Mouse (Mus musculus): Measurements from ENCODE around the gene Pxk. TPM values are rescaled to one million over a fixed set of nuclear protein-coding genes. Genes with fewer than 3 reads are reported as not detected.
"Not testable (repeated sequence)": the region's sequence is repeated elsewhere in the genome, so short reads cannot be mapped to it uniquely, and the experiment has no call there.

The Pxk gene
- polyA plus RNA-seq, 1 experiment from 2014 or later, result 15.7 TPM

- peaks cover 21% of the 10 kb centered on the region for H3K36me3 ChIP-seq (replicated peaks; ENCODE audit: insufficient read depth, low read length)
- DNase-seq, result no peak
- no peak overlapping the region for H3K4me3 ChIP-seq (ENCODE audit: low read depth, low read length)
- no peak for ATAC-seq
- TF ChIP-seq EP300 (IDR thresholded peaks at IDR 0.05; ENCODE audit: low read depth) (no peak), CTCF (IDR thresholded peaks at IDR 0.05; ENCODE audit: low read depth) (no peak)
- H3K9ac ChIP-seq (replicated peaks), result no peak overlapping the region
- H3K9me3 ChIP-seq (ENCODE audit: low read length), result no peaks in the 10 kb centered on the region
- no peak overlapping the region for H3K4me2 ChIP-seq (ENCODE audit: low read depth, low read length)
- no peaks in the 10 kb centered on the region for H3K27me3 ChIP-seq (ENCODE audit: insufficient read depth, low read length)
- no peak overlapping the region for H3K27ac ChIP-seq (ENCODE audit: low read depth)
- 75% methylated on average over 5 of the region's 5 CpGs for WGBS (ENCODE audit: insufficient replicate concordance)
- peaks cover 2% of the 10 kb centered on the region; the same call in 1 of the 2 replicates for H3K4me1 ChIP-seq (ENCODE audit: insufficient read depth)
Measured at GRCm38 (mm10) chr14:8119454-8119853, 21.4 kb downstream of the Pxk start.

DNA sequence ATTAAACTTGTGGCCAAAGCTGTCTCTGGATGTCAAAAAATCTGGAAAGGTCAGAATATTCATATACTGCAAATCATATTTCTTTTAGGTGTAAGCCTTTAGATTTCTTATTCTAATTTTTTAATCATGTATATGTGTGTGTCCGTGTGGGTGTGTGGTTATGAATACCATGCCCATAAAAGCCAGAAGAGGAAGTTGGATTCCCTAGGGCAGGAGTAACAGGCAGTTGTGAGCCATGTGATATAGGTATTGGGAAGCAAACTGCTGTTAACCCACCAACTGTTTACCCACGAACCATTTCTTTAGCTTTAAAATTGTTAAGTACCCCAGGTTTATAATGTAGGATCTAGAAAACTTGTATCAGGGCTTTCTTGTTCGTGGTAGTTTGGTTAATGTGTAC lies 21.9 kb downstream of the Pxk start:
- H3K27ac ChIP-seq (ENCODE audit: low read depth), result no peak overlapping the region
- H3K9me3 ChIP-seq (ENCODE audit: low read length), result no peaks in the 10 kb centered on the region
- H3K36me3 ChIP-seq (replicated peaks; ENCODE audit: insufficient read depth, low read length), result peaks cover 25% of the 10 kb centered on the region
- WGBS (ENCODE audit: insufficient replicate concordance), result 54% methylated on average over 3 of the region's 3 CpGs
- H3K9ac ChIP-seq (replicated peaks), result no peak overlapping the region
- ATAC-seq (no peak), DNase-seq (no peak)
- H3K4me3 ChIP-seq (ENCODE audit: low read depth, low read length), result no peak overlapping the region
- TF ChIP-seq CTCF (IDR thresholded peaks at IDR 0.05; ENCODE audit: low read depth) (no peak), EP300 (IDR thresholded peaks at IDR 0.05; ENCODE audit: low read depth) (no peak)
- peaks cover 2% of the 10 kb centered on the region; the same call in 1 of the 2 replicates for H3K4me1 ChIP-seq (ENCODE audit: insufficient read depth)
- no peak overlapping the region for H3K4me2 ChIP-seq (ENCODE audit: low read depth, low read length)
- no peaks in the 10 kb centered on the region for H3K27me3 ChIP-seq (ENCODE audit: insufficient read depth, low read length)

GRCm38 (mm10) chr14:8123141-8123540 lies 25.1 kb downstream of the Pxk start:
- no peak for DNase-seq
- TF ChIP-seq CTCF (IDR thresholded peaks at IDR 0.05; ENCODE audit: low read depth) (no peak), EP300 (IDR thresholded peaks at IDR 0.05; ENCODE audit: low read depth) (no peak)
- H3K4me2 ChIP-seq (ENCODE audit: low read depth, low read length), result no peak overlapping the region
- H3K9ac ChIP-seq (replicated peaks), result no peak overlapping the region
- WGBS (ENCODE audit: insufficient replicate concordance), result 80% methylated on average over 7 of the region's 7 CpGs
- H3K27ac ChIP-seq (ENCODE audit: low read depth), result no peak overlapping the region
- no peaks in the 10 kb centered on the region for H3K9me3 ChIP-seq (ENCODE audit: low read length)
- H3K4me1 ChIP-seq (ENCODE audit: insufficient read depth), result no peaks in the 10 kb centered on the region
- no peak for ATAC-seq
- no peak overlapping the region for H3K4me3 ChIP-seq (ENCODE audit: low read depth, low read length)
- H3K27me3 ChIP-seq (ENCODE audit: insufficient read depth, low read length), result no peaks in the 10 kb centered on the region
- H3K36me3 ChIP-seq (replicated peaks; ENCODE audit: insufficient read depth, low read length), result peaks cover 29% of the 10 kb centered on the region

GRCm38 (mm10) chr14:8123611-8124010 lies 25.6 kb downstream of the Pxk start:
- 84% methylated on average over 10 of the region's 10 CpGs for WGBS (ENCODE audit: insufficient replicate concordance)
- H3K4me1 ChIP-seq (ENCODE audit: insufficient read depth); ATAC-seq; H3K9me3 ChIP-seq (ENCODE audit: low read length); DNase-seq; H3K9ac ChIP-seq (replicated peaks); H3K4me3 ChIP-seq (ENCODE audit: low read depth, low read length); H3K27me3 ChIP-seq (ENCODE audit: insufficient read depth, low read length); H3K4me2 ChIP-seq (ENCODE audit: low read depth, low read length); H3K27ac ChIP-seq (ENCODE audit: low read depth): not testable (repeated sequence)
- H3K36me3 ChIP-seq (replicated peaks; ENCODE audit: insufficient read depth, low read length), result peaks cover 29% of the 10 kb centered on the region

DNA sequence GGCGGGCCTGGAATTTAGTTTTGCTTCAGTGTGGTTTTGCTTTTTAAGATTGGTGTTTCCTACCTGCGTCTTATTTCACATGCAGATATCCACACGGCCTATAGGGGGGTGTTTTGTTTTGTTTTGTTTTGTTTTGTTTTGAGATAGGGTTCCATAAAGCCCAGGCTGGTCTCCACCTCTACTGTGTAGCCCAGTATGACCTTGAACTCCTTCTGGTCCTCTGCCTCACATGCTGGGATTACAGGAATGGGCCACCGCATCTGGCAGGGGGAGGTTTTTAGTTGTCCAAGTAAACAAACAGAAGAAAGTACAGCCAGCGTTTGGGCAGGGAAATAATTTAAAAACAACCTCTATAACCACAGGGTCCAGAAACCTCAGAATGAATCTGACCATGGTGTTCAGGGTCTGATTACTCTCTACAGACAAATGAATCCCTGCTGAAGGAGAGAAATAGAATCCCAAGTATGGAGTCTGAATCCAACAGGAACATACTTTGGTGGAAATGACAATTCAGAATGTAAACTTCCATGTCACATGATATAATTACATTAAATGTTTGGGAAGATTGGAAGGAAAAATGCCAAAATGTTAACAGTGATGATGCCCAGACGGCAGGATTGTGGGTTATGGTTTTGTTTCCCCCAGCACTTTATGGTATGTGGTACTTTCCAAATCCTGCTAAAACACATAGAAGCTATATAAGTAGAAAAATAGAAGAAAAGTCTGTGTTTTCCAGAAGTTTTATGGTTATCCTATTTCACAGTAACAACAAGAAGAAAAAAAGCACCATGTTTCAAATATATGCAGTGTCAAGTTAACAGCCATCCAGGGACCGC lies 26.3 kb downstream of the Pxk start:
- Histone ChIP-seq H3K4me3 (ENCODE audit: low read depth, low read length) (no peak overlapping the region), H3K36me3 (replicated peaks; ENCODE audit: insufficient read depth, low read length) (peaks cover 29% of the 10 kb centered on the region), H3K9ac (replicated peaks) (no peak overlapping the region), H3K27me3 (ENCODE audit: insufficient read depth, low read length) (no peaks in the 10 kb centered on the region), H3K9me3 (ENCODE audit: low read length) (no peaks in the 10 kb centered on the region), H3K4me2 (ENCODE audit: low read depth, low read length) (no peak overlapping the region), H3K4me1 (ENCODE audit: insufficient read depth) (no peaks in the 10 kb centered on the region), H3K27ac (ENCODE audit: low read depth) (no peak overlapping the region)
- ATAC-seq, result 0 out of 2 replicates have a peak, but pooled peaks have one; percentile 21
- WGBS (ENCODE audit: insufficient replicate concordance), result 66% methylated on average over 7 of the region's 7 CpGs
- TF ChIP-seq CTCF (IDR thresholded peaks at IDR 0.05; ENCODE audit: low read depth), result no peak
- no peak for TF ChIP-seq EP300 (IDR thresholded peaks at IDR 0.05; ENCODE audit: low read depth)
- no peak for DNase-seq

DNA sequence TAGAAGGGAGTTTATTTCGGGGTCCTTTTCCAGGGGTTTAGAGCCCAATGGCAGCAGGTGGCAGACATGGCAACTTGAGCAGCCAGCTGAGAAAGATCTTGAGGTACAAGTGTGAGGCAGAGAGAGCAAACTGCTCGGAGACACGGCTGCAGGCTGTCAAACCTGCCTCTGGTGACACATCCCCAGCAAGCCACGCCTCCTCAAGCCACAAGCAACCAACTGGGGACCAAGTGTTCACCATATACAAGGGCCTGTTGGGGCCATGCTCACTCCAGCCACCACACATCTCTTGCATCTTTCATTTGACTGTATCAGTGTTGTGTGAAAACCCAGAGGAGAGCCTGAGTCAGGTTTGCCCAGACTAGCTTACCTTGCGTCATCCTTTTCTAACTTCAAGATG lies 30.0 kb downstream of the Pxk start:
- DNase-seq, result no peak
- H3K4me1 ChIP-seq (ENCODE audit: insufficient read depth), result no peaks in the 10 kb centered on the region; the same call in 1 of the 2 replicates
- H3K9ac ChIP-seq (replicated peaks), result no peak overlapping the region
- H3K4me2 ChIP-seq (ENCODE audit: low read depth, low read length), result no peak overlapping the region
- H3K27ac ChIP-seq (ENCODE audit: low read depth), result no peak overlapping the region
- H3K9me3 ChIP-seq (ENCODE audit: low read length), result no peaks in the 10 kb centered on the region
- no peak overlapping the region for H3K4me3 ChIP-seq (ENCODE audit: low read depth, low read length)
- TF ChIP-seq CTCF (IDR thresholded peaks at IDR 0.05; ENCODE audit: low read depth) (no peak), EP300 (IDR thresholded peaks at IDR 0.05; ENCODE audit: low read depth) (no peak)
- no peaks in the 10 kb centered on the region for H3K27me3 ChIP-seq (ENCODE audit: insufficient read depth, low read length)
- no peak for ATAC-seq
- 60% methylated on average over 5 of the region's 5 CpGs for WGBS (ENCODE audit: insufficient replicate concordance)
- peaks cover 31% of the 10 kb centered on the region for H3K36me3 ChIP-seq (replicated peaks; ENCODE audit: insufficient read depth, low read length)

Data from liver, postnatal 0 days (tissue).